Mouse (Mus musculus): ENCODE measurements at regions not wholly inside any gene's neighbourhood (a gene's known extent, or its start where the extent isn't known, plus 50 kb on each side); places are given as distances from the start of the nearest gene placed in this dataset.

DNA sequence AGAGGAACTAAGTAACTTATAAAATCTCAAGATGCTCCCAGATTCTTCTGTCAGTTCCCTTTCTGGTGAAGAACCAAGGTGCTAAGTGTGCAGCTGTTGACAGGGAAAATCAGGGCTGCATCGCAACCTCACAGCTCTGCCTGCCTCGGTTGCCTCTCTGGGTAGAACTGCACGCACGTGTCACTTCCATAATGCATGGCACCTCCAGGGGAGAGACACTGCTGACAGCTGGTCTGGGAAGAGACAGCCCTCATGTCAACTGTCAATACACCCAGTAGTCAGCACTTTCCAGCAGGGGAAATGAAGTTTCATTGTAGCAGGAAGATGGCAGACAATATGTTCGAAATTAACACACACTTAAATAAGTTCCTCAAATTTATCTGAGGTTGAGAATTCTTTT, 376.2 kb upstream of the Nrp1 start:
- TF ChIP-seq CTCF (IDR thresholded peaks at IDR 0.05 in 2 of 3, conservative IDR thresholded peaks at IDR 0.05 in 1 of 3; ENCODE audit: control insufficient read depth in 1 of 3, insufficient read depth in 1 of 3, low read depth in 2 of 3, low read length in 3 of 3, poor library complexity in 1 of 3, severe bottlenecking in 1 of 3) (no peak), ELF1 (IDR thresholded peaks at IDR 0.05; ENCODE audit: low read depth, low read length) (no peak), USF1 (IDR thresholded peaks at IDR 0.05; ENCODE audit: low read depth, low read length) (no peak), MEF2A (IDR thresholded peaks at IDR 0.05; ENCODE audit: extremely low read depth, insufficient replicate concordance, low read depth, low read length, poor library complexity, severe bottlenecking) (no peak), JUND (IDR thresholded peaks at IDR 0.05; ENCODE audit: low read depth, low read length) (no peak), E2F4 (IDR thresholded peaks at IDR 0.05; ENCODE audit: borderline replicate concordance, low read depth, low read length) (no peak), TCF12 (IDR thresholded peaks at IDR 0.05; ENCODE audit: low read depth, low read length) (no peak), POLR2AphosphoS5 (IDR thresholded peaks at IDR 0.05; ENCODE audit: borderline replicate concordance, low read depth, low read length) (no peak)
